Mouse (Mus musculus) 3134 (cell line): ENCODE measurements at regions not wholly inside any gene's neighbourhood (a gene's known extent, or its start where the extent isn't known, plus 50 kb on each side); places are given as distances from the start of the nearest gene placed in this dataset.

Source experiments
- DNase-seq: peaks from one replicate; pipeline ENCODE4 v3.0.0-alpha.2; 2011; ENCODE audit warnings: low spot score; ENCODE audit not compliant: insufficient read length; ENCODE audit errors: extremely low read depth

GRCm38 (mm10) chr2:75061009-75061408 lies 235.4 kb downstream of the Mtx2 start:
- DNase-seq, result no peak

GRCm38 (mm10) chr2:75061456-75062188 lies 236.0 kb downstream of the Mtx2 start:
- no peak for DNase-seq

GRCm38 (mm10) chr2:75062189-75062510 lies 236.5 kb downstream of the Mtx2 start:
- DNase-seq, result no peak

- no peak for DNase-seq
Measured at GRCm38 (mm10) chr2:75064406-75065115, 239.0 kb downstream of the Mtx2 start.

GRCm38 (mm10) chr2:75065304-75065703 lies 239.7 kb downstream of the Mtx2 start:
- no peak for DNase-seq

- no peak for DNase-seq
Measured at GRCm38 (mm10) chr2:75069321-75069720, 243.7 kb downstream of the Mtx2 start.

- DNase-seq, result no peak
Measured at GRCm38 (mm10) chr2:75072021-75072420, 246.4 kb downstream of the Mtx2 start.

- DNase-seq, result no peak
Measured at GRCm38 (mm10) chr2:75072471-75072870, 246.9 kb downstream of the Mtx2 start.

GRCm38 (mm10) chr2:75073178-75073577 lies 247.6 kb downstream of the Mtx2 start:
- DNase-seq, result no peak

GRCm38 (mm10) chr2:75087164-75087563 lies 261.6 kb downstream of the Mtx2 start:
- DNase-seq, result no peak

GRCm38 (mm10) chr2:75089186-75089585 lies 263.6 kb downstream of the Mtx2 start:
- no peak for DNase-seq

GRCm38 (mm10) chr2:75089616-75090015 lies 264.0 kb downstream of the Mtx2 start:
- no peak for DNase-seq

GRCm38 (mm10) chr2:75090439-75090838 lies 264.8 kb downstream of the Mtx2 start:
- no peak for DNase-seq

GRCm38 (mm10) chr2:75101501-75101900 lies 275.9 kb downstream of the Mtx2 start:
- DNase-seq, result no peak

GRCm38 (mm10) chr2:75112751-75113150 lies 287.1 kb downstream of the Mtx2 start:
- no peak for DNase-seq

GRCm38 (mm10) chr2:75114375-75114774 lies 288.8 kb downstream of the Mtx2 start:
- no peak for DNase-seq

GRCm38 (mm10) chr2:75118348-75118926 lies 292.8 kb downstream of the Mtx2 start:
- DNase-seq, result no peak

- DNase-seq, result no peak
Measured at GRCm38 (mm10) chr2:75119599-75119998, 294.0 kb downstream of the Mtx2 start.

- no peak for DNase-seq
Measured at GRCm38 (mm10) chr2:75133298-75134080, 307.9 kb downstream of the Mtx2 start.

GRCm38 (mm10) chr2:75136618-75137017 lies 311.0 kb downstream of the Mtx2 start:
- no peak for DNase-seq
